ENCODE assay signal across 10 mouse cellular contexts in genomic region chr19:40637091-40637490, GRCm38 (mm10). TPM values are rescaled to one million over a fixed set of nuclear protein-coding genes. Genes with fewer than 3 reads are reported as not detected.
DNase-seq lines count a peak whose midpoint lies in the region; ATAC-seq and TF ChIP-seq lines count a peak whose summit lies in the region.
"Had no signal": no experiment of that assay in that cellular context is flagged by ENCODE, and none has a peak within 500 bp of the region (broad histone marks: within the 10 kb centered on the region; RNA-seq: fewer than 3 reads in every experiment).

No protein-coding gene starts in this region.

- H3K4me3 ChIP-seq in embryonic facial prominence, embryonic 14.5 days (ENCODE audit: low read depth, low read length): no peak overlapping the region
- H3K4me3 ChIP-seq in embryonic facial prominence, embryonic 10.5 days: no peak overlapping the region
- H3K4me3 ChIP-seq in heart, adult 2 months: no peak overlapping the region
- no peak overlapping the region for H3K4me3 ChIP-seq in kidney, postnatal 0 days (replicated peaks; ENCODE audit: low read depth, low read length)
- no peak overlapping the region for H3K4me3 ChIP-seq in midbrain, embryonic 11.5 days (ENCODE audit: low read depth, low read length)
- H3K4me3 ChIP-seq: midbrain, embryonic 15.5 days had no signal

- no peaks in the 10 kb centered on the region for H3K9me3 ChIP-seq in embryonic facial prominence, embryonic 14.5 days (ENCODE audit: control insufficient read depth, low read length)
- H3K9me3 ChIP-seq in embryonic facial prominence, embryonic 10.5 days: no peaks in the 10 kb centered on the region
- H3K9me3 ChIP-seq in kidney, postnatal 0 days (replicated peaks; ENCODE audit: low read length): no peaks in the 10 kb centered on the region
- no peaks in the 10 kb centered on the region for H3K9me3 ChIP-seq in midbrain, embryonic 11.5 days (ENCODE audit: control insufficient read depth, low read length)
- H3K9me3 ChIP-seq: midbrain, embryonic 15.5 days had no signal

- ATAC-seq in embryonic facial prominence, embryonic 14.5 days (ENCODE audit: low read depth): no peak
- ATAC-seq in kidney, postnatal 0 days (replicated peaks; ENCODE audit: low FRiP score, low read depth): no peak
- no peak for ATAC-seq in midbrain, embryonic 11.5 days (ENCODE audit: low FRiP score)
- no peak for ATAC-seq in megakaryocyte, adult 5-6 weeks (ENCODE audit: poor library complexity, severe bottlenecking)
- ATAC-seq: midbrain, embryonic 15.5 days had no signal

- intact Hi-C loops in heart, adult 2 months (cut with DNase I): no loop called here

- TF ChIP-seq CTCF in heart, adult 2 months (IDR thresholded peaks at IDR 0.05): no peak
- TF ChIP-seq CTCF in kidney, postnatal 0 days (IDR thresholded peaks at IDR 0.05; ENCODE audit: low read depth): no peak

- 56% methylated on average over 4 of the region's 4 CpGs for WGBS in embryonic facial prominence, embryonic 14.5 days
- 63% methylated on average over 4 of the region's 4 CpGs for WGBS in embryonic facial prominence, embryonic 10.5 days
- WGBS in heart, adult 2 months: 21% methylated on average over 4 of the region's 4 CpGs
- WGBS in kidney, postnatal 0 days: 44% methylated on average over 4 of the region's 4 CpGs
- WGBS in midbrain, embryonic 11.5 days: 55% methylated on average over 4 of the region's 4 CpGs

- TF ChIP-seq POLR2A in heart, adult 2 months (IDR thresholded peaks at IDR 0.05; ENCODE audit: insufficient read depth, low read depth, low read length): 0 out of 2 replicates have a peak, but pooled peaks have one; percentile 48

- no peaks in the 10 kb centered on the region for H3K36me3 ChIP-seq in embryonic facial prominence, embryonic 14.5 days (ENCODE audit: control insufficient read depth, insufficient read depth, low read length)
- H3K36me3 ChIP-seq in embryonic facial prominence, embryonic 10.5 days (replicated peaks): no peaks in the 10 kb centered on the region
- no peaks in the 10 kb centered on the region for H3K36me3 ChIP-seq in heart, adult 2 months (ENCODE audit: control insufficient read depth, insufficient read depth, low read length)
- H3K36me3 ChIP-seq in kidney, postnatal 0 days (ENCODE audit: insufficient read depth, low read length): no peaks in the 10 kb centered on the region
- no peaks in the 10 kb centered on the region for H3K36me3 ChIP-seq in midbrain, embryonic 11.5 days (ENCODE audit: control insufficient read depth, insufficient read depth, low read length)
- H3K36me3 ChIP-seq: midbrain, embryonic 15.5 days had no signal

- no peak overlapping the region; the same call in 1 of the 2 replicates for H3K27ac ChIP-seq in embryonic facial prominence, embryonic 14.5 days (replicated peaks; ENCODE audit: low read depth, low read length)
- H3K27ac ChIP-seq in embryonic facial prominence, embryonic 10.5 days (replicated peaks): no peak overlapping the region
- peak overlapping the region; percentile 78 for H3K27ac ChIP-seq in heart, adult 2 months
- H3K27ac ChIP-seq in kidney, postnatal 0 days: peak overlapping the region; percentile 54
- no peak overlapping the region for H3K27ac ChIP-seq in midbrain, embryonic 11.5 days (ENCODE audit: low read depth, low read length)

- TF ChIP-seq EP300 in heart, adult 2 months (IDR thresholded peaks at IDR 0.05; ENCODE audit: insufficient read depth, low read depth, low read length): peak; percentile 89

- H3K9ac ChIP-seq in embryonic facial prominence, embryonic 14.5 days (ENCODE audit: low read depth, low read length): no peak overlapping the region
- H3K9ac ChIP-seq in heart, adult 2 months (ENCODE audit: low read depth, low read length): no peak overlapping the region
- H3K9ac ChIP-seq in kidney, postnatal 0 days (ENCODE audit: low read depth, low read length): no peak overlapping the region
- no peak overlapping the region for H3K9ac ChIP-seq in midbrain, embryonic 11.5 days (ENCODE audit: low read length)
- H3K9ac ChIP-seq: midbrain, embryonic 15.5 days had no signal

- no peaks in the 10 kb centered on the region for H3K79me2 ChIP-seq in heart, adult 2 months (replicated peaks; ENCODE audit: control insufficient read depth, insufficient read depth, low read length)

- no peak overlapping the region for H3K4me2 ChIP-seq in embryonic facial prominence, embryonic 14.5 days (ENCODE audit: low read depth, low read length)
- H3K4me2 ChIP-seq in kidney, postnatal 0 days (ENCODE audit: low read length): no peak overlapping the region
- H3K4me2 ChIP-seq in midbrain, embryonic 11.5 days: no peak overlapping the region
- H3K4me2 ChIP-seq: midbrain, embryonic 15.5 days had no signal

- no peaks in the 10 kb centered on the region for H3K4me1 ChIP-seq in embryonic facial prominence, embryonic 14.5 days (ENCODE audit: control insufficient read depth, insufficient read depth, low read length)
- H3K4me1 ChIP-seq in embryonic facial prominence, embryonic 10.5 days: no peaks in the 10 kb centered on the region
- H3K4me1 ChIP-seq in heart, adult 2 months (ENCODE audit: control insufficient read depth, insufficient read depth, low read length): no peaks in the 10 kb centered on the region; the same call in 1 of the 2 replicates
- H3K4me1 ChIP-seq in kidney, postnatal 0 days (replicated peaks; ENCODE audit: insufficient read depth, low read length): no peaks in the 10 kb centered on the region
- no peaks in the 10 kb centered on the region for H3K4me1 ChIP-seq in midbrain, embryonic 11.5 days (ENCODE audit: control insufficient read depth, insufficient read depth, low read length)
- H3K4me1 ChIP-seq: midbrain, embryonic 15.5 days had no signal

- no peaks in the 10 kb centered on the region for H3K27me3 ChIP-seq in embryonic facial prominence, embryonic 14.5 days (replicated peaks; ENCODE audit: control insufficient read depth, insufficient read depth, low read length)
- H3K27me3 ChIP-seq in embryonic facial prominence, embryonic 10.5 days (replicated peaks; ENCODE audit: low read depth, poor library complexity, severe bottlenecking): no peaks in the 10 kb centered on the region
- no peaks in the 10 kb centered on the region for H3K27me3 ChIP-seq in heart, adult 2 months (ENCODE audit: control insufficient read depth, insufficient read depth, low read length)
- H3K27me3 ChIP-seq in kidney, postnatal 0 days (ENCODE audit: insufficient read depth, low read length): no peaks in the 10 kb centered on the region
- no peaks in the 10 kb centered on the region for H3K27me3 ChIP-seq in midbrain, embryonic 11.5 days (ENCODE audit: control insufficient read depth, insufficient read depth, low read length)
- H3K27me3 ChIP-seq: midbrain, embryonic 15.5 days had no signal

- peak; percentile 30 for DNase-seq in embryonic facial prominence, embryonic 14.5 days (ENCODE audit: low spot score)
- DNase-seq in embryonic facial prominence, embryonic 10.5 days (ENCODE audit: low spot score): no peak
- peak; percentile 63 to 72 for DNase-seq in heart, adult 2 months
- DNase-seq in kidney, postnatal 0 days (ENCODE audit: low spot score): peak; percentile 63
- peak; percentile 65 to 80 for DNase-seq in lung, postnatal 4 days
- no peak for DNase-seq in midbrain, embryonic 11.5 days (ENCODE audit: low spot score, missing footprints)
- no peak for DNase-seq in spleen, postnatal 4 days (ENCODE audit: low spot score in 2 of 2)
- DNase-seq: B cell, adult 2 months had no signal

RNA-seq across cellular contexts. Expression of gene Entpd1, which starts 24.9 kb away (rescaled TPM):
- polyA plus RNA-seq in embryonic facial prominence, embryonic 14.5 days (2014; fragmentation: Nextera tagmentation; extraction: Ambion mirVana): 15.7 and 18.3 TPM in 2 replicates
- 3.1 and 3.3 TPM in 2 replicates for polyA plus RNA-seq in embryonic facial prominence, embryonic 10.5 days (2016; fragmentation: Nextera tagmentation; extraction: Ambion mirVana)
- 10 to 100 TPM; 22.1 to 26.4 TPM for total RNA-seq in heart, adult 2 months (2021)
- 13.0 and 18.6 TPM in 2 replicates for polyA plus RNA-seq in heart, adult 2 months (2012; rRNA removed)
- 8.5 and 9.1 TPM in 2 replicates for polyA plus RNA-seq in kidney, postnatal 0 days (2015; fragmentation: Nextera tagmentation; extraction: Ambion mirVana)
- polyA plus RNA-seq in midbrain, embryonic 11.5 days (2014; fragmentation: Nextera tagmentation; extraction: Ambion mirVana): 7.2 and 9.2 TPM in 2 replicates
- 21.8 and 22.3 TPM in 2 replicates for total RNA-seq in megakaryocyte, adult 5-6 weeks (2015)
- total RNA-seq in megakaryocyte, adult 5-6 weeks (2017): 44.0 and 51.9 TPM in 2 replicates

RNA-seq across cellular contexts. Expression of gene Tctn3, which starts 25.1 kb away (rescaled TPM):
- polyA plus RNA-seq in embryonic facial prominence, embryonic 14.5 days (2014; fragmentation: Nextera tagmentation; extraction: Ambion mirVana): 10.5 and 11.6 TPM in 2 replicates
- polyA plus RNA-seq in embryonic facial prominence, embryonic 10.5 days (2016; fragmentation: Nextera tagmentation; extraction: Ambion mirVana): 10.0 and 11.5 TPM in 2 replicates
- total RNA-seq in heart, adult 2 months (2021): 1 to 10 TPM; 6.5 to 7.6 TPM
- polyA plus RNA-seq in heart, adult 2 months (2012; rRNA removed): 7.7 and 10.5 TPM in 2 replicates
- polyA plus RNA-seq in kidney, postnatal 0 days (2015; fragmentation: Nextera tagmentation; extraction: Ambion mirVana): 9.3 and 11.0 TPM in 2 replicates
- 10.9 and 12.1 TPM in 2 replicates for polyA plus RNA-seq in midbrain, embryonic 11.5 days (2014; fragmentation: Nextera tagmentation; extraction: Ambion mirVana)
- total RNA-seq in megakaryocyte, adult 5-6 weeks (2015): 2.5 and 5.8 TPM in 2 replicates
- 1.6 and 3.2 TPM in 2 replicates for total RNA-seq in megakaryocyte, adult 5-6 weeks (2017)

RNA-seq across cellular contexts. Expression of gene Aldh18a1, which starts 48.8 kb away (rescaled TPM):
- polyA plus RNA-seq in embryonic facial prominence, embryonic 14.5 days (2014; fragmentation: Nextera tagmentation; extraction: Ambion mirVana): 62.5 and 73.1 TPM in 2 replicates
- polyA plus RNA-seq in embryonic facial prominence, embryonic 10.5 days (2016; fragmentation: Nextera tagmentation; extraction: Ambion mirVana): 91.0 and 104 TPM in 2 replicates
- total RNA-seq in heart, adult 2 months (2021): 1 to 10 TPM; 4.4 to 7.9 TPM
- polyA plus RNA-seq in heart, adult 2 months (2012; rRNA removed): 7.6 and 12.4 TPM in 2 replicates
- 28.4 and 33.4 TPM in 2 replicates for polyA plus RNA-seq in kidney, postnatal 0 days (2015; fragmentation: Nextera tagmentation; extraction: Ambion mirVana)
- polyA plus RNA-seq in midbrain, embryonic 11.5 days (2014; fragmentation: Nextera tagmentation; extraction: Ambion mirVana): 67.0 and 75.4 TPM in 2 replicates
- total RNA-seq in megakaryocyte, adult 5-6 weeks (2015): 8.3 and 10.5 TPM in 2 replicates
- total RNA-seq in megakaryocyte, adult 5-6 weeks (2017): 6.5 and 7.6 TPM in 2 replicates

Comparison
In these comparisons a context has a peak if more than half of its experiments do, and no peak if none do; other contexts are left out.
1. DNase-seq: peak in embryonic facial prominence, embryonic 14.5 days (single experiment), heart, adult 2 months (2 of 2), kidney, postnatal 0 days (single experiment) and lung, postnatal 4 days (2 of 2); none in embryonic facial prominence, embryonic 10.5 days (single experiment), midbrain, embryonic 11.5 days (single experiment) and spleen, postnatal 4 days (0 of 2).
2. H3K27ac ChIP-seq: peak in heart, adult 2 months (single experiment) and kidney, postnatal 0 days (single experiment); none in embryonic facial prominence, embryonic 14.5 days (single experiment), embryonic facial prominence, embryonic 10.5 days (single experiment) and midbrain, embryonic 11.5 days (single experiment).